Mouse (Mus musculus) CH12.LX (cell line): ENCODE measurements around the gene Cwc25. TPM values are rescaled to one million over a fixed set of nuclear protein-coding genes. Genes with fewer than 3 reads are reported as not detected.

Source experiments
- DNase-seq: peaks from one replicate; pipeline ENCODE4 v3.0.0-alpha.2; 2013; ENCODE audit errors: extremely low read depth
- H3K27ac ChIP-seq: 2 replicates; pipeline ENCODE4 v1.5.1; 2012; ENCODE audit warnings: low read depth, mild to moderate bottlenecking, control low read depth, moderate library complexity; ENCODE audit not compliant: insufficient read depth
- H3K27me3 ChIP-seq: replicated peaks from 2 replicates; pipeline ENCODE3; 2012; ENCODE audit warnings: inconsistent platforms
- H3K36me3 ChIP-seq, 2 experiments: replicated peaks in 1 of 2; 2 replicates each; pipeline versions ENCODE3 to v1.6.1; 2012; ENCODE audit warnings: inconsistent platforms in 1 of 2, low read length in 1 of 2, mild to moderate bottlenecking in 1 of 2, mixed read lengths in 1 of 2, moderate library complexity in 1 of 2; ENCODE audit not compliant: control insufficient read depth in 1 of 2, insufficient read depth in 1 of 2
- H3K4me1 ChIP-seq, 2 experiments: 2 replicates each; pipeline ENCODE4 v1.6.1; 2012; ENCODE audit warnings: inconsistent platforms in 1 of 2, moderate library complexity in 1 of 2; ENCODE audit not compliant: insufficient read depth in 2 of 2, control insufficient read depth in 1 of 2
- H3K4me2 ChIP-seq: 2 replicates; pipeline ENCODE4 v1.6.1; 2012; ENCODE audit warnings: low read depth, mild to moderate bottlenecking, control low read depth; ENCODE audit not compliant: poor library complexity, insufficient read depth, severe bottlenecking
- H3K4me3 ChIP-seq, 3 experiments: fragments of 150-350 bp in 1 of 3; sonication (generic) in 1 of 3; replicated peaks in 1 of 3; 2 replicates each; pipeline versions ENCODE3 to v1.5.1; 2011 to 2012; ENCODE audit warnings: low read depth in 2 of 3, low read length in 2 of 3, mild to moderate bottlenecking in 2 of 3, moderate library complexity in 2 of 3, control low read depth in 1 of 3, improper control_type of control experiment in 1 of 3, inconsistent platforms in 1 of 3, mixed read lengths in 1 of 3; ENCODE audit not compliant: poor library complexity in 1 of 3
- H3K79me2 ChIP-seq: replicated peaks from 2 replicates; pipeline ENCODE4 v1.6.1; 2012; ENCODE audit warnings: mild to moderate bottlenecking, moderate library complexity; ENCODE audit not compliant: control insufficient read depth, poor library complexity, insufficient read depth, severe bottlenecking; ENCODE audit errors: extremely low read depth
- H3K9ac ChIP-seq: 2 replicates; pipeline ENCODE4 v1.6.1; 2012; ENCODE audit warnings: low read depth, mild to moderate bottlenecking, control low read depth, moderate library complexity; ENCODE audit not compliant: insufficient read depth
- H3K9me3 ChIP-seq: replicated peaks from 2 replicates; pipeline ENCODE3; 2012; ENCODE audit warnings: low read length, inconsistent platforms, mixed read lengths
- BHLHE40 ChIP-seq: IDR thresholded peaks from 2 replicates; pipeline ENCODE4 v1.6.1; 2011; ENCODE audit warnings: mild to moderate bottlenecking, low read depth, low read length, improper control_type of control experiment
- CTCF ChIP-seq, 2 experiments: IDR thresholded peaks in 1 of 2; conservative IDR thresholded peaks in 1 of 2; 2 replicates each; pipeline ENCODE4 v1.5.1; 2011 to 2012; ENCODE audit warnings: low read depth in 2 of 2, low read length in 2 of 2, improper control_type of control experiment in 1 of 2, inconsistent platforms in 1 of 2, mild to moderate bottlenecking in 1 of 2, moderate library complexity in 1 of 2
- E2F4 ChIP-seq: IDR thresholded peaks from 2 replicates; pipeline ENCODE4 v1.6.1; 2011; ENCODE audit warnings: low read depth, low read length, improper control_type of control experiment; ENCODE audit not compliant: insufficient replicate concordance
- GABPA ChIP-seq: IDR thresholded peaks from 2 replicates; pipeline ENCODE4 v1.6.1; 2012; ENCODE audit warnings: low read depth, low read length, improper control_type of control experiment, inconsistent platforms; ENCODE audit not compliant: insufficient replicate concordance
- JUN ChIP-seq: IDR thresholded peaks from 2 replicates; pipeline ENCODE4 v1.6.1; 2011; ENCODE audit warnings: low read depth, mild to moderate bottlenecking, low read length, improper control_type of control experiment, moderate library complexity; ENCODE audit not compliant: insufficient read depth
- KAT2A ChIP-seq: IDR thresholded peaks from 2 replicates; pipeline ENCODE4 v1.6.1; 2012; ENCODE audit warnings: low read length, improper control_type of control experiment, inconsistent platforms; ENCODE audit not compliant: insufficient replicate concordance
- MAZ ChIP-seq: IDR thresholded peaks from 2 replicates; pipeline ENCODE4 v1.6.1; 2012; ENCODE audit warnings: low read depth, mild to moderate bottlenecking, inconsistent platforms, low read length, improper control_type of control experiment, moderate library complexity
- MEF2A ChIP-seq: IDR thresholded peaks from 2 replicates; pipeline ENCODE4 v1.6.1; 2014; ENCODE audit warnings: low read depth, mild to moderate bottlenecking, inconsistent platforms, low read length, improper control_type of control experiment, borderline replicate concordance
- MXI1 ChIP-seq: IDR thresholded peaks from 2 replicates; pipeline ENCODE4 v1.6.1; 2011; ENCODE audit warnings: mild to moderate bottlenecking, low read depth, low read length, improper control_type of control experiment
- MYC ChIP-seq: IDR thresholded peaks from 2 replicates; pipeline ENCODE4 v1.6.1; 2011; ENCODE audit warnings: low read depth, mild to moderate bottlenecking, improper control_type of control experiment, low read length
- NRF1 ChIP-seq: IDR thresholded peaks from 2 replicates; pipeline ENCODE4 v1.6.1; 2014; ENCODE audit warnings: low read depth, mild to moderate bottlenecking, inconsistent platforms, low read length, improper control_type of control experiment, moderate library complexity
- PAX5 ChIP-seq: IDR thresholded peaks from 2 replicates; pipeline ENCODE4 v1.6.1; 2012; ENCODE audit warnings: low read length, inconsistent platforms, mixed read lengths
- POLR2A ChIP-seq: IDR thresholded peaks from 2 replicates; pipeline ENCODE4 v1.6.1; 2011; ENCODE audit warnings: low read depth, mild to moderate bottlenecking, improper control_type of control experiment, low read length
- POLR2AphosphoS2 ChIP-seq: IDR thresholded peaks from 2 replicates; pipeline ENCODE4 v1.6.1; 2011; ENCODE audit warnings: low read depth, low read length, improper control_type of control experiment
- RAD21 ChIP-seq: IDR thresholded peaks from 2 replicates; pipeline ENCODE4 v1.6.1; 2011; ENCODE audit warnings: low read depth, mild to moderate bottlenecking, low read length, improper control_type of control experiment, moderate library complexity
- SIN3A ChIP-seq: IDR thresholded peaks from 2 replicates; pipeline ENCODE4 v1.6.1; 2012; ENCODE audit warnings: low read length, improper control_type of control experiment, inconsistent platforms
- SMC3 ChIP-seq: IDR thresholded peaks from 2 replicates; pipeline ENCODE4 v1.6.1; 2011; ENCODE audit warnings: low read depth, low read length, improper control_type of control experiment
- UBTF ChIP-seq: IDR thresholded peaks from 2 replicates; pipeline ENCODE4 v1.6.1; 2012; ENCODE audit warnings: low read depth, mild to moderate bottlenecking, inconsistent platforms, low read length, improper control_type of control experiment, moderate library complexity
- dilution Hi-C: fragments of 300-500 bp; cut with MboI; formaldehyde crosslinking; loops from 2 replicates; pipeline ENCODE4 v1.14.3; 2020; ENCODE audit warnings: low sequenced_read_pairs; ENCODE audit not compliant: extremely low pct_unique_long_range_greater_than_20kb, extremely low pct_ligation_motif_present
- in situ Hi-C: fragments of 300-500 bp; cut with MboI; formaldehyde crosslinking; loops from 3 replicates; pipeline ENCODE4 v1.14.3; 2019; ENCODE audit warnings: low sequenced_read_pairs, low pct_ligation_motif_present, low pct_unique_long_range_greater_than_20kb, mixed read lengths
- polyA plus RNA-seq: library from polyadenylated mRNA; unstranded; fragments of >175 nt; gene quantifications from 2 replicates; pipeline ENCODE4 v1.2.1, GENCODE M21; 2012; ENCODE audit warnings: low read depth; ENCODE audit not compliant: insufficient read length
- total RNA-seq, 2 experiments: library from RNA; depleted of rRNA; stranded (reverse); fragments of 300-350 nt in 1 of 2; fragments of >200 nt in 1 of 2; gene quantifications; 2 replicates each; pipeline ENCODE4 v1.2.3; 2012 to 2014

Cwc25 gene
- total and polyA plus RNA-seq, 3 experiments: 16.7 to 21.5 (median 19.6) TPM

DNA sequence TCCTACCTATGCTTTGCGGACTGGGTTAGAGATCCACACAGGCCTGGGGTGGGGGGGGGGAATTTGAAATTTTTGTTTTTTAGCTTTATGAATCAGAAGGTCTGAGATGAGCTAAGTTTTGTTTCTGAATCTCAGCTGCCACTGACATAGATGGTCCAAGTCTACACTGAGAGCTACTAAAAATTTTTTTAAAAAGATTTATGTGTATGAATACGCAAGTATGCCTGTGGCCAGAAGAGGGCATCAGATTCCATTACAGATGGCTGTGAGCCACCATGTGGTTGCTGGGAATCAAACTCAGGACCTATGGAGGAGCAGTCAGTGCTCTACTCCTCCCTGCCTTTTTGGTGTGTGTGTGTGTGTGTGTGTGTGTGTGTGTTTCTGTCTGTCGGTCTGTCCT is 52.0 kb downstream of the Cwc25 start:
- no peak for DNase-seq
- no peaks in the 10 kb centered on the region for H3K79me2 ChIP-seq
- no peak overlapping the region for H3K4me3 ChIP-seq
- H3K9ac ChIP-seq: no peak overlapping the region
- H3K9me3 ChIP-seq: peaks cover 4% of the 10 kb centered on the region
- TF ChIP-seq SMC3 (0 out of 2 replicates have a peak, but pooled peaks have one; percentile 5), POLR2AphosphoS2 (peak; percentile 64; the same call in 1 of the 2 replicates), UBTF (no peak), KAT2A (no peak), NRF1 (no peak), CTCF (conservative IDR thresholded peaks at IDR 0.05 in 1 of 2, IDR thresholded peaks at IDR 0.05 in 1 of 2; ENCODE audit: low read depth in 2 of 2, low read length in 2 of 2) (peak; percentile 11 to 60; a peak in 3 of 4 replicates), MXI1 (no peak), RAD21 (peak; percentile 24), JUN (no peak), SIN3A (no peak), MYC (peak; percentile 41; the same call in 1 of the 2 replicates), E2F4 (no peak), PAX5 (no peak), GABPA (no peak), MAZ (no peak), POLR2A (no peak), MEF2A (no peak)
- H3K27ac ChIP-seq: 0 out of 2 replicates have a peak overlapping the region, but pooled peaks have one; percentile 18
- dilution Hi-C loops: no loop called here
- no peaks in the 10 kb centered on the region for H3K27me3 ChIP-seq
- H3K36me3 ChIP-seq: peaks cover 43 to 77% of the 10 kb centered on the region in 2 experiments
- H3K4me1 ChIP-seq: peaks cover 18 to 42% of the 10 kb centered on the region in 2 experiments
- in situ Hi-C loops: no loop called here
- no peak overlapping the region for H3K4me2 ChIP-seq

DNA sequence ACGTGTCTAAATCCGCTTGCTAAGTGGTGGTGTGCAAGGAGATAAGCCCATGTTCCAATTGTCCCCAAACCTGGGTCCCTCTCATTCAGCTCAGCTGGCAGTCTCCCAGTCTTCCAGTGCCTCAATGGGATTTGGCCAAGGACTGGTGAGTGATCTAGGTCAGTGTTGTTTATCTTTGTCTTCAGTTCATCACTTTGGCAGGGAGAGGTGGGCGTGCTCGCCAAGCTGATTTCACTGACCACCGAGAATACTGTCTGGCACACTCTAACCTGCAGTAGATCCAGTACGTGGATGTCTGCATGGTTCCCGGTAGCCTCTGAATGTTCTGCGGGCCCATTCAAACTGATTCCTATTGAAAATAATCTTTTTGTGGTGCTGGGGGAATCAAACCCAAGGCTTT is 52.5 kb downstream of the Cwc25 start:
- H3K4me1 ChIP-seq: peaks cover 14 to 38% of the 10 kb centered on the region in 2 experiments
- peaks cover 4% of the 10 kb centered on the region for H3K9me3 ChIP-seq
- no peak for DNase-seq
- peak overlapping the region; percentile 17; the same call in 1 of the 2 replicates for H3K27ac ChIP-seq
- no peak overlapping the region for H3K4me2 ChIP-seq
- H3K9ac ChIP-seq: no peak overlapping the region
- H3K4me3 ChIP-seq: no peak overlapping the region
- no peaks in the 10 kb centered on the region for H3K27me3 ChIP-seq
- no peaks in the 10 kb centered on the region for H3K79me2 ChIP-seq
- H3K36me3 ChIP-seq: peaks cover 44 to 77% of the 10 kb centered on the region in 2 experiments
- in situ Hi-C loops: no loop called here
- TF ChIP-seq BHLHE40 (no peak), POLR2AphosphoS2 (peak; percentile 56; the same call in 1 of the 2 replicates)
- TF ChIP-seq, all 38 proteins: peak for 1
- dilution Hi-C loops: no loop called here
